Mouse (Mus musculus) midbrain, embryonic 14.5 days (tissue): ENCODE results near the gene Cldn12. TPM values are rescaled to one million over a fixed set of nuclear protein-coding genes. Genes with fewer than 3 reads are reported as not detected.

Experiments
- ATAC-seq: fragments of 200-750 bp; cut with Nextera tagmentation; 2 replicates; pipeline ENCODE4 v1.8.0; 2017; ENCODE audit warnings: moderate number of reproducible peaks, moderate library complexity; ENCODE audit not compliant: low FRiP score, low TSS enrichment
- DNase-seq: peaks from one replicate; pipeline ENCODE4 v3.0.0-alpha.2; 2015
- H3K27ac ChIP-seq: fragments of 300-500 bp; sonication (generic); replicated peaks from 2 replicates; pipeline ENCODE4 v1.5.1; 2014; ENCODE audit warnings: mild to moderate bottlenecking, low read depth, low read length, moderate library complexity
- H3K27me3 ChIP-seq: fragments of 300-500 bp; sonication (generic); 2 replicates; pipeline ENCODE4 v1.6.1; 2014; ENCODE audit warnings: low read length, control low read depth, mixed read lengths; ENCODE audit not compliant: control insufficient read depth, insufficient read depth
- H3K36me3 ChIP-seq: fragments of 300-500 bp; sonication (generic); 2 replicates; pipeline ENCODE4 v1.6.1; 2014; ENCODE audit warnings: low read length, control low read depth; ENCODE audit not compliant: control insufficient read depth, insufficient read depth
- H3K4me1 ChIP-seq: fragments of 300-500 bp; sonication (generic); 2 replicates; pipeline ENCODE4 v1.6.1; 2014; ENCODE audit warnings: mild to moderate bottlenecking, antibody characterized with exemption, low read length, control low read depth; ENCODE audit not compliant: control insufficient read depth, insufficient read depth
- H3K4me2 ChIP-seq: fragments of 300-500 bp; sonication (generic); 2 replicates; pipeline ENCODE4 v1.6.1; 2014; ENCODE audit warnings: mild to moderate bottlenecking, low read length, moderate library complexity
- H3K4me3 ChIP-seq: fragments of 300-500 bp; sonication (generic); replicated peaks from 2 replicates; pipeline ENCODE4 v1.5.1; 2014; ENCODE audit warnings: low read depth, low read length
- H3K9ac ChIP-seq: fragments of 300-500 bp; sonication (generic); replicated peaks from 2 replicates; pipeline ENCODE4 v1.6.1; 2014; ENCODE audit warnings: mild to moderate bottlenecking, low read length, moderate library complexity
- H3K9me3 ChIP-seq: fragments of 300-500 bp; sonication (generic); 2 replicates; pipeline ENCODE4 v1.6.1; 2016; ENCODE audit warnings: low read length, control low read depth, mixed read lengths; ENCODE audit not compliant: control insufficient read depth
- WGBS: fragments of 180-500 bp; shearing (Covaris S2); extraction: QIAGEN DNeasy Blood & Tissue Kit; methylation state at CpG from one replicate; pipeline ENCODE4 v1.1.7; 2014; 5-methylcytosine and 5-hydroxymethylcytosine counted together
- polyA plus RNA-seq: library from polyadenylated mRNA; unstranded; fragments of >200 nt; fragmentation: Nextera tagmentation; extraction: Ambion mirVana; gene quantifications from 2 replicates; pipeline ENCODE4 v1.2.1, GENCODE M21; 2014

Cldn12 gene
- polyA plus RNA-seq, 1 experiment from 2014 or later, result 19.1 TPM

DNA sequence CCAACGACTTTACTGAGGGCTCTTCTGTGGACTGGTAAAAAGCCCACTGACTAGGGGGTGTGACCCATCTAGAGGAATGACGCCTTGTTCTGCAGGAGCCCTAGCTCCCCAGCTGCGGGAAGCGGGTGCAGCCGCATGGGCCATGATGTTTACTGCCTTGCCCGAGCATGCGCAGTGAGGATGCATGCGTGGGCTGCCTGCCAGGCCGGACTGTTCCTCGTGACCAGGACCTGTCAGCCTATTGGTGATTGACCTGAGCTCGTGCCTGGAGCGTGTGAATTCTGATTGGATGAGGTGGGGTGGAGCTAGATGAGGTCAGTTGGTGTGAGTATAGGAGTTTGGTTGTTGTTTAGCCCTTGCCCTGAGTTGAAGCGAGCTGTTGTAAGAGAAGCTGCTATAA lies 10.3 kb downstream of the Cldn12 start:
- Histone ChIP-seq H3K27me3 (no peaks in the 10 kb centered on the region), H3K4me2 (no peak overlapping the region), H3K4me3 (no peak overlapping the region), H3K9ac (no peak overlapping the region), H3K4me1 (0 out of 2 replicates have a peak, but pooled peaks cover 4% of the 10 kb centered on the region), H3K27ac (no peak overlapping the region), H3K9me3 (no peaks in the 10 kb centered on the region), H3K36me3 (peaks cover 6% of the 10 kb centered on the region; the same call in 1 of the 2 replicates)
- ATAC-seq, result no peak
- DNase-seq, result no peak
- WGBS, result 90% methylated on average over 13 of the region's 13 CpGs

DNA sequence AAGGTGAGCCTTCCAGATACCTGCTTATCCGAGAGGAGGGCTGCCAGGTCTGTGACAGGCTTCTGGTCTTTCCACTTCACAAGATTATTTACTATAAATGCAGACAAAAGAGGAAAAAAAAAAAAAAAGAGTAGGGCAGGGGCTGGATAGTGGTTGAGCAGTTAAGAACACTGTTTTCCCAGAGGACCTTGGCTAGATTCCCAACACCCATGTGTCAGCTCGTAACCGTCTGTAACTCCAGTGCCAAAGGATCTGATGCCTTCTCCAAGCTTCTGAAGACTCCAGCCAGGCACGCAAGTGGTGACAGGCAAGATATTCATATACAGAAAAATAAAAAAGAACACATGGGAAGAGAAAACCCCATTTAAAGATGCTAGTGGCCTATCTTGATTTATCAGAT lies 11.4 kb downstream of the Cldn12 start:
- H3K4me2 ChIP-seq, result no peak overlapping the region
- H3K27me3 ChIP-seq, result no peaks in the 10 kb centered on the region
- H3K9ac ChIP-seq, result no peak overlapping the region
- no peak for ATAC-seq
- no peak overlapping the region for H3K27ac ChIP-seq
- H3K4me1 ChIP-seq, result 0 out of 2 replicates have a peak, but pooled peaks cover 4% of the 10 kb centered on the region
- 93% methylated on average over 4 of the region's 4 CpGs for WGBS
- no peak for DNase-seq
- peaks cover 6% of the 10 kb centered on the region; the same call in 1 of the 2 replicates for H3K36me3 ChIP-seq
- H3K4me3 ChIP-seq, result no peak overlapping the region
- no peaks in the 10 kb centered on the region for H3K9me3 ChIP-seq

DNA sequence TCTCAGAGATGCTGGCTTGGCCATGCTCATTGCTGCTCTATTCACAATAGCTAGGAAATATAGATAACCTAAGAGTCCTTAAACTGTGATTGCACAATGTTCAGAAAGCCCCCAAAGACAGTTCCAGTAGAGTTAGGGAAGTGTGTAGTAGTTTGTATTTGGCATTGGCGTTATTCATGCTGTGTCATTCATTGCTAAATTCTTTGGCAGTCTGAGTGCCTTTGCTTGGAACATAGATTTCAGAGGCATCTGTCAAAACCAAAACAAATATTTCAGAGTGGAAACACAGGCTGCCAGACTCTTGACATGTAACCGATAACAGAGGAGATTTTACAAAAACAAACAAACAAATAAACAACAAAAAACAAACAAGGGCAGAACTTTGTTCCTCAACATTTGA lies 13.2 kb downstream of the Cldn12 start:
- no peak for DNase-seq
- ATAC-seq, result no peak
- Histone ChIP-seq H3K36me3 (peaks cover 3% of the 10 kb centered on the region; the same call in 1 of the 2 replicates), H3K9ac (no peak overlapping the region), H3K4me2 (no peak overlapping the region), H3K27me3 (no peaks in the 10 kb centered on the region), H3K4me1 (no peaks in the 10 kb centered on the region), H3K9me3 (no peaks in the 10 kb centered on the region), H3K27ac (no peak overlapping the region), H3K4me3 (no peak overlapping the region)
- WGBS, result 89% methylated on average over 2 of the region's 2 CpGs

DNA sequence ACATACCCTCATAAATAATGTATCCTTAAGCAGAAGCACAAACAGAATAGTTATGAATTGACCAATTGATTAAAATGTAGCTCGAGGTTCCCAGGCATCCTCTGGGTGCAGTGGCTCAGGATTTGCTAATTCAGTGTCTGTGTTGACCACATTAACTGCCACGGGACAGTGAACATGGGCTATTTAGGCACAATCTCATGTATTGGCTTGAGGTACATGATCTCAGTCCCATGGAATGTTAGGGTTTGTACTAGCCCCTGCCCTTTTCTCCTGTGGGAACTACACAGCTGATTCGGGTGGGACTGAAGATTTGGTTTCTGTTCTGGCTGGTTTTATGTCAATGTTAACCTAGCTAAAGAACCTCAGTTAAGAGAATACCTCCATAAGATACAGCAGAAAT lies 18.4 kb downstream of the Cldn12 start:
- ATAC-seq, result peak; percentile 39; the same call in 1 of the 2 replicates
- H3K27ac ChIP-seq, result no peak overlapping the region
- H3K4me3 ChIP-seq, result no peak overlapping the region
- H3K4me1 ChIP-seq, result no peaks in the 10 kb centered on the region
- H3K36me3 ChIP-seq, result no peaks in the 10 kb centered on the region
- H3K27me3 ChIP-seq, result no peaks in the 10 kb centered on the region
- no peaks in the 10 kb centered on the region for H3K9me3 ChIP-seq
- H3K9ac ChIP-seq, result no peak overlapping the region
- no peak for DNase-seq
- 45% methylated on average over 3 of the region's 3 CpGs for WGBS
- no peak overlapping the region for H3K4me2 ChIP-seq

DNA sequence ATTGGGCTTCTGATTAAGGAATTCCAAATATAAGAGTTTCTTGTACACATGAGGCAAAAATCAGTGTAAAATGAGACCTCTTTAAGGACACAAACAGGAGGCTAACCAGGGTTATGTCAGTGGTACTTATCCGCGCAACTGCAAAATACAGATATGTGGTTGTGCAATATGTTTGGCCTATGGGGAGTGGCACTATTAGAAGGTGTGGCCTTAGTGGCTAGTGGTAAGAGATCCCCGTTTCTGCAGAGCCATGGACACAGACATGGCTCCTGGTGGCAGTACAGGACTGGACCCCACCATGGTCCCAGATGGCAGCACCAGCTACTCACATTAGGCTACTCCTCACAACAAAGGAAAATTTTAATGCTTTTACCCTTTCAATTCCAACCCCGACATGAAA lies 19.7 kb downstream of the Cldn12 start:
- Histone ChIP-seq H3K27me3 (no peaks in the 10 kb centered on the region), H3K27ac (no peak overlapping the region), H3K9me3 (no peaks in the 10 kb centered on the region), H3K9ac (no peak overlapping the region), H3K4me2 (no peak overlapping the region), H3K4me1 (no peaks in the 10 kb centered on the region), H3K36me3 (no peaks in the 10 kb centered on the region), H3K4me3 (no peak overlapping the region)
- WGBS, result 91% methylated on average over 4 of the region's 4 CpGs
- no peak for DNase-seq
- ATAC-seq, result no peak

DNA sequence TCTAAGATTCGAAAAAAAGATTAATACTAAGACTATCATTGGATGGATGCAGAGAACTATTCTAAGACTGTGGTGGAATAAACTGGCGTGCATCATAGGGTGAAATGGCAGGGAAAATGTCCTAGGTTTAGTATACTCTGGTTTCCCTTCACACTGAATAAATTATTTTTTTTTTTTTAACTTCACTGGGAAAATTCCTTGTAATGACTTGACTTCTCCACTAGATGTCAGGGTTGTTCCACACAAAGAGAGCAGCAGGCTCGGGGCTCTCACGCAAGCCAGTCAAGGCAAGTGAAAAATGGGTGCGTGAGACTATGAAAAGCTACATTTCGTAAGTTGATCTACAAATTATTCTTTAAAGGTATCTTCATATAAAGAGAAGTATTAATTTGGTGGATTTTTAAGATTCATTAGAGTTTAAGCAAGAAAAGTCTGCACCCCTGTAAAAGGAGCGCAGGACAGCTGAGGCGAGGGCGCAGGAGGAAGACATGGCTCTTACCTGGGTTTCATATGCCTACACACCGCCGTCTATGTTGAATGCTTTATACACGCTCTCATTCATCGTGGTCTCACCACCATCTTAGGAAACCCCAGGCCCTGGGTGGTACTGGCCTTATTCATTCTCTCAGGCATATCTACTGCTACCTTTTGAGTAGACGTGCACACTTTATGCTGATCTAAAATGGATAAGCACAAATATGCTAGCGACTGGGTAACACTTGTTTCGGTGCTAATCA lies 20.3 kb downstream of the Cldn12 start:
- Histone ChIP-seq H3K4me2 (no peak overlapping the region), H3K36me3 (no peaks in the 10 kb centered on the region), H3K27me3 (no peaks in the 10 kb centered on the region), H3K9ac (no peak overlapping the region), H3K9me3 (no peaks in the 10 kb centered on the region), H3K4me3 (no peak overlapping the region), H3K27ac (no peak overlapping the region), H3K4me1 (no peaks in the 10 kb centered on the region)
- ATAC-seq, result peak; percentile 77
- peak; percentile 85 for DNase-seq
- WGBS, result 43% methylated on average over 16 of the region's 16 CpGs

DNA sequence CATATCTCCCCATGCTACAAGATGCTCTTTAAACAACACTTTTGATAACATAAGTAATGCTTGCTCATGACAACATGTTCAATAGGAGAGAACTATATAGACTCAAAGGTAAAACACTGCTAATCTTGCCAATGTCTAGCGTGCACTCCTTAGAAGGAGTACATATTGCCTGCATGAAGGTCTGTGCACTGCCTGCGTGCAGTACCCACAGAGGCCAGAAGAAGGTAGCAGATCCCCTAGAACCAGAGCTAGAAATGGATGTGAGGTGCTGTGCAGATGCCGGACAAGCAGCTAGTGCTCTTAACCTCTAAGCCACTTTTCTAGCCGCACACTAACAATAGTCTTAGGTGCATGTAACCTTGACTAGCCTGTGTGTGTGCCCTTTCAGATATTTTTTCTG lies 22.6 kb downstream of the Cldn12 start:
- 97% methylated on average over 4 of the region's 4 CpGs for WGBS
- H3K27me3 ChIP-seq, result no peaks in the 10 kb centered on the region
- H3K4me2 ChIP-seq, result no peak overlapping the region
- H3K4me3 ChIP-seq, result no peak overlapping the region
- H3K9me3 ChIP-seq, result no peaks in the 10 kb centered on the region
- ATAC-seq (no peak), DNase-seq (no peak)
- no peaks in the 10 kb centered on the region for H3K36me3 ChIP-seq
- no peak overlapping the region for H3K27ac ChIP-seq
- no peak overlapping the region for H3K9ac ChIP-seq
- no peaks in the 10 kb centered on the region for H3K4me1 ChIP-seq

DNA sequence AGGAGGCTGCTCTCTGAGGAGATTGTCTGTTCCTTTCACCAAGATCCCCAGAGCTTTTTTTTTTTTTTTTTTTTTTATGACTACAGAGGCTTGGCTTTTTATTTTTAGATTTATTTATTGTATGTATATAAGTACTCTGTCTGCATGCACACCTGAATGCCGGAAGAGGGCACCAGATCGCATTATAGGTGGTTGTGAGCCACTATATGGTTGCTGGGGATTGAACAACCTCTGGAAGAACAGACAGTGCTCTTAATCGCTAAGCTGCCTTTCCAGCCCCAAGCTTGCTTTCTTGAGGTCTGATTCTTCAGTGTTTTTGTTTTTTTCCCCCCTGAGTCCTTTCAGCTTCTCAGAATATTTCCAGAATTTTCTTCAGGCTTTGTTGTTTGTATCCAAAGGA lies 28.7 kb downstream of the Cldn12 start:
- 35% methylated on average over 3 of the region's 3 CpGs for WGBS
- ATAC-seq (no peak), DNase-seq (no peak)
- no peak overlapping the region for H3K4me3 ChIP-seq
- no peaks in the 10 kb centered on the region for H3K36me3 ChIP-seq
- no peaks in the 10 kb centered on the region for H3K4me1 ChIP-seq
- H3K27me3 ChIP-seq, result no peaks in the 10 kb centered on the region
- no peak overlapping the region for H3K27ac ChIP-seq
- H3K4me2 ChIP-seq, result no peak overlapping the region
- H3K9me3 ChIP-seq, result no peaks in the 10 kb centered on the region
- H3K9ac ChIP-seq, result no peak overlapping the region

DNA sequence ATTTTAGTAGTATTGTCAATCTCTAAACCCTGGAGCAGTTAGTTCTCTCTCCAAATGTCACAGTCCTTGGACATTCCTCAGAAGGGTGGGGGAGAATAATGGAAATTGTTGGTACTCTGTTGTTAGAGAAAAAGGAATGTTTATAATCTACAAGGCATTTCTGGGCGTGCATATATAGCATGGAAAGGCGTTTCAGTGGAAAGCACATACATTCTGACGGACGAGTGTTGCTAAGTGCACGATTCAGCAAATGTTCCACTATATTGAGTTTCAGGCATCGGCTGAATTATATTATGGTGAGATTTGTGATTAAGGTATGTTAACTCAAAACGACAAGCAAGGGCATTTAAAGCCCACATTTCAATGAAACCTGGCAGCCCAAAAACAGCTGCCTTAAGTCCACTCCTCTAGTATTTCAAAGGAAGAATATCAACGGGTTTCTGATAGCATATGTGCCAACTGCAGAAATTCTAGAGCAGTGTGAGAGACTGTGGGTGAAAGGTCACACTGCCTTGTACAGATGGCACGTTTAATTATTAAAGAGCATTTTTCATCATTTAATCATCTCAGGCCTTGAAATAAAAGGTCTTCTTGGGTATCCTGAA lies 31.4 kb downstream of the Cldn12 start:
- 72% methylated on average over 9 of the region's 9 CpGs for WGBS
- no peak overlapping the region for H3K4me2 ChIP-seq
- H3K9me3 ChIP-seq, result no peaks in the 10 kb centered on the region
- ATAC-seq (no peak), DNase-seq (no peak)
- H3K27me3 ChIP-seq, result no peaks in the 10 kb centered on the region
- H3K36me3 ChIP-seq, result no peaks in the 10 kb centered on the region
- H3K4me3 ChIP-seq, result no peak overlapping the region
- H3K4me1 ChIP-seq, result no peaks in the 10 kb centered on the region
- H3K9ac ChIP-seq, result no peak overlapping the region
- no peak overlapping the region for H3K27ac ChIP-seq
